Mouse (Mus musculus) mature B cell (primary cell): Measurements from ENCODE around the gene Map3k5.

Experiments
- in situ Hi-C: fragments of 300-500 bp; cut with MboI; formaldehyde crosslinking; loops from 2 replicates; pipeline ENCODE4 v1.14.3; 2019

Gene Map3k5

DNA sequence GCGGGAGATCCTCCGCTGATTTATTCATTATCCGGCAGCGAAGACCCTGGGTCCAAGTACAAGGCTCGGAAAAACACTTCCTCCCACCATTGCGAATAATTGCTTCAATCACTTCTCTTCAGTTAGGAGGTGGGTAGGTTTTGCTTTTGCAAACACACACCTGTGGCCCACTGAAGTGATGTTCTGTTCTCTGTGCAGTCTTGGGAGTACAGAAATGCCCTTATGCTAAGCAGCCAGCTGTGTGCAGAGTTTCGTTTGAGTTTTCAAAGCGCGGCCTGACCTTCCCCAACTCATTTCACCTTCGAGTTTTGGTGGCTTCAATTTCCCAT is 987 bp downstream of the Map3k5 start:
- in situ Hi-C loops, result loop anchor here (10.0 kb wide), 1 partner anchor 60 kb away; no protein-coding TSS in a partner anchor

DNA sequence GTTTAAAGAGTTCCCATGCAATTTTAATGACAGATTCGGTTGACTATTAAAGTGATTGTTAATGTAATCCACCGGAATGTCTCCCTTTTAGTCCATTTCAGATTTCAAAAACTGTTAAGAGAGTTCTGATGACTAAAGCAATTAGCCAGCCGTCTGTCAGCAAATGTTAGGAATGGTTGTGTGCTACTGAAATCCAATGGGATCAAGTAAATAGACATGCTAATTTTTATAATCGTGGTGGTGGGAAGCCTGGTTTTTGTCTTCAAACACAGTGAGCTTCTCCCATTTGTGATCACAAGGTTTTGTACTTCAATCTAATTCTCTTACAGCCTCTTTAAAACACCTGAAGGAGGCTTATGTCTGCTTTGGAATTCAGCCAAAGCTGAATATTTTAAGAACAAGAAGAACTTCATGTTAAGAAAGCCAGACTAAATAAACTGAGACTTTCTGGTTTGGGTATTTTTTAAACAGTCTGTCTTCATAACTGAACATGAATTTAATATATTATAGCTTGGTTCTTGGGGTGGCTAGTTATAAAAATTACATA is 1.6 kb downstream of the Map3k5 start:
- in situ Hi-C loops, result loop anchor here (10.0 kb wide), 1 partner anchor 59 kb away; no protein-coding TSS in a partner anchor

DNA sequence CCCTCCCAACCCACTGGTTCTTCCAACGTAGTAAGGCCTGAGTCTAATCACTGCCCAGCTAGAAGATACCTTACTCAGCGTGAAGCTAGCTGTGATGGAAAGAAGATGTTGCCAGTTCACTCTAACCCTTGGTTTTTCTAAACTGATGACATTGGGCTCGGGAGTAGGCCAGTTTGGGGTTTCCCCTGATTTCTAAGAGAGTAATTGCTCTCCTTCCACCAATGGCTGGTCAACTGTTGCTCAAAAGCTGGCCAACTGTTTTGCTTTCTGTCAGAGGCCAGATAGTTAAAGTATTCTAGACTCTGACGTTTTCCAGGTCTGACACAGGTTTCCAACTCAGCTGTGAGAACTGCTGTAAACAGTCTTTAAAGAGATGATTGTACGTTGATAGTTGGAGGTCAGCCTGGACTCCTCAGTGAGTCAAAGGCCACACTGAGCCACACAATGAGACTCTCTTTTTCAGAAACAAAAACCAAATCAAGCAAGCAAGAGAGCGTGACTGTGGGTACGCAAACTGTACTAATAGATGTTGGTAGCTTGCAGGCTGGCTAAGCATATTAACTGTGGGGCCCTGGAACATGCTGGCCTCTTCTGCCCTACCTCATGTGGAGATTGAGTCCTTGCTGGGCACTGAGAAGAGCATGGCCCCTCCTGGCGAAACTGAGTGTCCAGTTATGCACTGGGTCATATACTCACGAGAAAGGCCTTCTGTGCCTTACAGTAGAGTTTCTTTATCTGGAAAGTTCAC is 2.9 kb downstream of the Map3k5 start:
- in situ Hi-C loops, result loop anchor here (10.0 kb wide), 1 partner anchor 58 kb away; no protein-coding TSS in a partner anchor

DNA sequence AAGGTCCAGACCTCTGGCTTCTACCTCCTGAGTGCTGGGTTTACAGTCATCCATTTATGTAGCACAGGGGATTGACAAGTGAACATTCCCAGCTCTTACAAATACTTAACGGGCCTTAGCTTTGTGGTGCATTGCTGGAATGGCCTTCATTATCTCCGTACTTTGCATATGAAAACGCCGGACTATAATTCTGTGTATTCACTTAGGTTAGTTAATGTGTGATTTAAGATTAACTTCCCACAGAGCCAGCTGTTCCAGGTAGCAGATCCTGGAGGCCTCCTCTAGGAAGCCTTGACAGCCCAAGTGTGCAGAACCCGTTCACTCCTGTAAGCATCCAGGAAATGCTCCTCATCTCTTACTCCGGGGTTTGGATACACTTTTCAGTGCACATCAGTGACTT is 4.5 kb downstream of the Map3k5 start:
- in situ Hi-C loops, result loop anchor here (10.0 kb wide), 1 partner anchor 56 kb away; no protein-coding TSS in a partner anchor

DNA sequence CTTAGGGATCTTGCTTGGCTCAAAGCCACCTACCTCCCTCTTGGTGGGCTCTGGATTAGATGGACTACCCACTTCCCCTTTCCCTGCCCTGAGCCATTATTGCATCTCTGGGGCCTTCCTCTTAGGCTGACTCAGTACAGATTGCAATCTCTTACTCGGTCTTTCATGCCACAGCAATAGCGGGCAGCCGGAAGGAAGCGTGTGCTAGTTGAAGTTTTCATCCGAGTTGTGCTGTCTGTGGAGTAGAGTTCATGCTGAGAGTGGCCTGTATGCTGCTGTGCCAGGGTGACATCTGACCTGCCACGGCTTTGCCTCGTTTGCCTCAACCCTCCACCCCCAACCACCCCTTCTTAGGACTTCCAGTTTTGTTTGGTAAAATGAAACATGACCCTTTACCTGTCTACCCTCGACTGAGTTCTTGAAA is 5.0 kb downstream of the Map3k5 start:
- in situ Hi-C loops, result loop anchor here (10.0 kb wide), 1 partner anchor 56 kb away; no protein-coding TSS in a partner anchor

DNA sequence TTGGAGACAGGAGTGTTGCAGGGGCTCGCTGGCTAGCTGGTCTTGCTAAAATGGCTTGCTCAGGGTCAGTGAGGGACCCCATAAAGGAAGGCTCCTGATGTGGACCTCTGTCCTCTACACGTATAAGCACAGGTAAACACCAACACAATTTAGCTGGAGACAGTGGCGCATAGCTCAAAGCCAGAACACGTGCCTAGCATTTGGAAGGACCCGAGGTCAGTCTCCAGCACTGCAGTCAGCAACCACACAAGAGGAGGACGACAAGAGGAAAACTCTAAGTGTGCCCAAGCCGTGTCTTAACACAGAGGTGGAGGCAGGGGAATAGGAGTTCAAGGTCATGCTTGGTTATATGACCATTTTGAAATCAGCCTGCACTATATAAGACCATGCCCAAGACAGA is 5.9 kb downstream of the Map3k5 start:
- in situ Hi-C loops, result no loop called here

DNA sequence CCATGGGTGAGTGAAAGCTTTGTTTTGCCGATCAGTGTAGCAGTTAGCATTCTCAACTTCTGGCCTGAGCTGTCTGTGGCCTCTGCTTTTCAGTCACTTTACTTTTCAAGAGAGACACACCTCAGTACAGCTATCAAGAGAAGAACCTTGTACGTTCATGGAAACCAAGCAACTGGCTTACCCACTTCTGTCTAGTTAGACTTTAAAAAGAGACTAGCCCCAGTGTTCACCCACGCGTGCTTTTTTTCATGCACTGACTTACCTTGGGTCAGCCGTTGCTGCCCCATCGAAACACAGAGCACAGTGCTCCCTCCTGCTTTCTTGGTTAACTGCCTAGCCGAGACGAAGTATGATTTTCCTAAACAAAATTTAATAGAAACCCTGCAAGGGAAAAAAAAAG is 6.4 kb downstream of the Map3k5 start:
- in situ Hi-C loops, result no loop called here

DNA sequence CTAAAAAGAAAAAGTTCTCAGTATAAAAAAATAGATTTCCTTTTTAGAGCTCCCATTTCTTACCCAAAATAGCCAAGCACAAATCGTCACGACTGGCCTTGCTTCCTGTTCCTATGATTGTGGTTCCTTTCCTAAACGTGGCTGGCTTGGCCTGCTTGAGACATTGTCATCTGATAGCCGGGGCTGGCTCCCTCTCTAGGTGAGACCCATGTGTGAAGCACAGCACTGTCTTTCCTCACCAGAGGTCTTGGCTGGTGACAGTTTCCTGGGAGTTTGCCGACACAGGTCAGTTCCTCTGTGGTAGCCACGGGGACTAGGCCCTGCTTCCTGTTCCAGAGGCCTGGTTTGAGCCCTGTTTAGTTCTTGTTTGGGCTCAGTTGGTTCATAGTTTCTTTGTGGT is 6.8 kb downstream of the Map3k5 start:
- in situ Hi-C loops, result no loop called here

DNA sequence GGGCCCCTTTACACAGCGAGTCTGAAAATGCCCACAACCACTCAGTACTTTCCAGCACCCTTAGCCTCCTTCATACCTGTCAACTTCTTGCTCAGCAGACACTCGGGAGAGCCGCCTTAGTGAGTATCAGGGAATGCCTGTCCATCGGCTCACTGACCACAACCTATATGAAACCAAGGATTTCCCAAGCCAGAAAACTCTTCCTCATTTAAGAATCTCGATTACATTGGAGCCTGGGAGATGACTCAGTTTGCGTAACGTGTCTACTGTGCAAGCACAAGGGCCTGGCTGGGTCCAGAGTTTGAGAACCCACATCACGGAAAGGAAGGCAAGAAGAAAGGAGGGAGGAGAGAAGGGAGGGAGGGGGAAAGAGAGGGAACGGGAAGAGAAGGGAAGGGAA is 7.6 kb downstream of the Map3k5 start:
- in situ Hi-C loops, result no loop called here

DNA sequence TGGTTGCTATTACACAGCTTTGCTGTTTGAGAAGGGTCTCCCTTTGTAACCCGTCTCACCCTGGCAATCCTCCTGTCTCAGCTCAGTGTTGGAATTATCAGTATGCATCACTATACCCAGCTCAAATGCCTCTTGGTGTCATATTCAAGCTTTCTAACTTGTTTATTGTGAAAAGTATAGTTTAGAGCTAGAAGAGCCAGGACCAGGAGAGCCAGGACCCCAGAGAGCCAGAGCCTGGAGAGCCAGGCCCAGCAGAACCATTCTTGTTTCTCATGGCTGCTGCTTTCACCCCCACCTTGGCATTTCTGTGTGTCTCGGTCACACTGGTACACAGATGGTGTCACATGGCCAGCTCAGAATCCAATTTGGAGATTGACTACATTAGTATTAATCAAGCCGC is 8.3 kb downstream of the Map3k5 start:
- in situ Hi-C loops, result no loop called here

DNA sequence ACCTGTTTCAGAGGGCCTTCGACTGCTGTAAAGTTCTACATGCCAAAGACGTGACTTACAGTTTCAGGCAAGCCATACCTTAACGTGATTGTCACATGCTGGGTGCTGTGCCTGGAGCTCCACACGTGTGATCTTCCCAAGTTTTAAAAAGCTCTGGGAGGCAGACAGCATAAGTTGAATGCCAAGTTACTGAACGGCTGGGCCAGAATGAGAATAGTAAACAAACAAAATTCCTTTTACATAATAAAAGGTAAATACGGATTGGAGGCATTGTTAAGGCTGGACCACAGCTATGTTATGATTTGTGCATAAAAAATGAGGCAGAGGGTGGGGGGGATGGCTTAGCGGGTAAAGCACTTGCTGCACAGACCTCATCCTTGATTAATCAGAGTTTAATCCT is 11.4 kb downstream of the Map3k5 start:
- in situ Hi-C loops, result no loop called here

DNA sequence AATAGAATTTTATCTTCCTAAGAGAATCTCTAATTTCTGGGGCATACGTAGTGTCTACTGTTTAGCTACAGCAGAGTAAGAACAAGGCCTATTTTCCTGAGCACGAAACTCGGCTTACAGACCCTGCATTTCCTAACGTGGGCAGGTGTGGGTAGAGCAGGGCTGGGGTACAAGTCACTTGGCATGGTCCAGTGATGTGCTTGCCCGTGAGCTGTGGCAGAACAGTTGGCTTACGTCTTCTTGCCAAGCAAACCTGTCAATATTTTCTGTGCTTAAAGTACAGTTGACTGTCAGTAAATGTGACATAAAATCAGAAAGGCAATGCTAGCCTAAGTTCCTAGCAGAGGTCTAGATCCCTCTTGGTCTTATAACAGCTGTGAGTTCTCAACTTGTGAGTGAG is 12.4 kb downstream of the Map3k5 start:
- in situ Hi-C loops, result no loop called here

DNA sequence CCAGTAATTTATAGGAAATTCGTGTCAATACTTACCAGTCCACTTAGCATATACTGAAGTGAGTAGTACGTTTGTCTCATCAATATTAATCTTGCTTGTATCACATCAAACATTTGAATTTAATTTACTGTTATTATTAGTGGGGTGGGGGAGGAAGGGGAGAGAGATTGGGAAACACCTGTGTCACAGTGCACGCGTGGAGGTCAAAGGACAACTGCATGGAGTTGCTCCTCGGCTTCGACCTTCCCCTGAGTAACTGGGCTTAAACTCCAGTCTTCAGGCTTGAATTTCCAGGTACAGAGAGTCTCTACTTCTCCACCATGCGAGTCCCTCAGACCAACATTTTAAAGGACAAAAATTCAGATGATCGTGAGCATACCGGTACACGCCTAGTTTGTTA is 13.2 kb downstream of the Map3k5 start:
- in situ Hi-C loops, result no loop called here

DNA sequence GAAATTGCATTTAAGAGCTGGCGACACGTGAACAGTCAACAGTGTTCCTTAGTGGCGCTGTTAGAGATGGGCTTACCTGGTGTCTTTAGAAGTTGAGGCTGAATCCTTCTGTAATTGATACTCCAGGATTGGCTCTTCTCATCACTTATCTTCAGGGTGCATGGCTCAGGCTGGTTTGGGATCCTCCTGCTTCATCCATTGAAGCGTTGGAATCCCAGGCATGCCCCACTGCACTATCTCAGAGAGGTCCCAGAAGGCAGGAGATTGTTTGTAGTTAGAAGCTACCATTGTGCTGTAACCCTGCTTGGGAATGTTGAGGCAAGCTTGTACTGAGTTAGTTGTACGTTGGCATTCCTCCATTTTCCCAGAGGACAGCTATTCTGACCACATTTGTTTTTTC is 13.6 kb downstream of the Map3k5 start:
- in situ Hi-C loops, result no loop called here

DNA sequence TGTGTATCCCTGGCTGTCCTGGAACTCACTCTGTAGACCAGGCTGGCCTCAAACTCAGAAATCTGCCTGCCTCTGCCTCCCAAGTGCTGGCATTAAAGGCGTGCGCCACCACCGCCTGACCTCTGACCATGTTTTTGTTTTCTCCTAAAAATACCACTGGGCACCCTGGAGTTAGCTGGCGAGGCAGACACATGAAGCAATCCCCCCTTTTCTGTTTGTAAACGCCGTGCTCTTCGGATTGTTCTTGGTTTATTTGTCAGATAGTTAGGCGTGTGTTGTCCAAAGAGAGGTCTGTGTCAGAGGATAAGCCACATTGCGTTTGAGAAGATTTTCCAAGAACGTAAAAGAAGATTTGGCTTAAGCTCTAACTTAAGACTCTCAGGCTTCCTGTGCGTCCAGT is 14.1 kb downstream of the Map3k5 start:
- in situ Hi-C loops, result no loop called here

DNA sequence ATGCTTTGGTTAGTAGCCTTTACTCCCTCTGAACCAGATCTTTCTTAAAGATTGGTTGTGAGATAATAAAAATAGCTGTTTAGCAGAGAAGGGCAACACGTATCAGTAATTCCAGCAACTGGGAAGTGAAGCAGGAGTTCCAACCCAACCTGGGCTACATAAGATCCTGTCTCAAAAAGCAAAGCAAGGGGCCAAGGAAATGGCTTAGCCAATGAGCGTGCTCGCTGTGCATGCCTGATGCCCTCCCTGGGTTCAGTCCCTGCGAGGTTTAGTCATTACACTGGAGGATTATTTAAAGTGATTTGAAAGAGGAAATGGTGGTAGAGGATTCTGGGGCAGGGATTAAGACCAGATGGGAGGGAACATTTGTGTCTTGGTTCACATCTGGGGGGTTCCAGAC is 14.8 kb downstream of the Map3k5 start:
- in situ Hi-C loops, result no loop called here

DNA sequence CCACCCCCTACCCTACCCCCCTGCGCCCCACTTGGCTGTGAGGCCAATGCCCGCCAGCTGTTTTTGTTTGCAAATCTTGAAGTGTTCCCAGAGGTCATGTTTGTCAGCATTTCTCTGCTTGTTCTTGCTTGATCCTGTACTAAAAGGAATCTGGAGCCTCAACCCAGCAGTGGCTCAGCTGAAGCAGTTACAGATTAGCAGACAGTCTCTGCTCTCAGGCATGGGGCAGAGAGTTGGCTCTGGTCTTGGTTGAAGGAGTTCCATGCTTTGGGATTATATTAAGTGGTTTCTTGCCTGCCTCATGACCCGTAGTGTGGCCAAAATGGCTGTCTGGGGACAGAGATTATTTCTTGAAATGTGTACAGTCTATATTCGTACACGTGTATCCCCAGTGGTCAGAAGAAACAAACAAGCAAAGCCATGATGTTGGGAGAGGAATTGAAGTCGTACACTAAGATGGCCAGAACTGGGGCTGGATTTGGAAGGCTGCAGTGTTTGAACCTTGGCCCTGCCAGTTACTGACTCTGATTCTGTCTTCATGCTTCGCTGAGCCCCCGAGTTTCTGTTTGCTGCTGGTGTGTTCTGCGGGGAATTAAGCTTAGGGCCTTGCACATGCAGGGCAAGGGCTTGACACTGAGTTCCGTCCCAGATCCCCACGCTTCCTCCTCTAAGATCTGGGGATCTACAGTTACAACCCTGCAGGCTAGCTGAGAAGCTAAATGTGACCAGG is 18.9 kb downstream of the Map3k5 start:
- in situ Hi-C loops, result no loop called here

DNA sequence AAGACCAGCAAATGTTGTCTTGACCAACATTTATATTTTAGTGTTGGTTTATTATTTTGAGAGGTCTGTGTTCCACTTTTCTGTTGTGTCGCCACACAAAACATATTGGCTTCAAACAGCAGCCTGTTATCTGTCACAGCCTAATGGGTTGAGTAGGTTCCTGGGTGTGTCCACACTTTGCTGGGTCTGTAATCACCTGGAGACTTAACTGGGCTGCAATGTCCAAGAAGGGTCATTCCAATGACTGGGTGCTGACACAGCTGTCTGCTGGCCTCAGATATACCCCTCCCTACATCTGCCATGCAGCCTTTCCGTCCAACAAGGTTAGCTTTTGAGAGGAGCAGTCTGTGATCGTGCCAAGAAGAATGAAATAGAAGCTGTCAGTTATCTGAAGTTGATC is 20.3 kb downstream of the Map3k5 start:
- in situ Hi-C loops, result no loop called here

DNA sequence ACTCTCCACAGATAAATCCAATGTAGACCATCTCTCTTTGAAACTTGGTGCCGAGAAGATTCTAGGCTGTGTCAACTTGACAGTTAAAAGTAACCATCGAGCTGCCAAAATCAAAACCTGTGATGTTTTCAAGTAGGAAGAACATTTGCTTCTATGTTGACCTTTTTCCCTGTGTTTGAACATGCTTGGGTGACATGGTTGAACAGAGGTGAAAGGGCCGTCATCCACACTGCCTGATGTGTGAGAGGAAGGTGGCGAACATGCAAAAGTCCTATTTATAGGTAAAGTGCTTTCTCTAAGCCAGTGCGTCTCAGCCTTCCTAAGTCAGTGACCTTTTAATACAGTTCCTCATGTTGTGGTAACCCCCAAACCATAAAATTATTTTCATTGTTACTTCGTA is 21.5 kb downstream of the Map3k5 start:
- in situ Hi-C loops, result no loop called here

DNA sequence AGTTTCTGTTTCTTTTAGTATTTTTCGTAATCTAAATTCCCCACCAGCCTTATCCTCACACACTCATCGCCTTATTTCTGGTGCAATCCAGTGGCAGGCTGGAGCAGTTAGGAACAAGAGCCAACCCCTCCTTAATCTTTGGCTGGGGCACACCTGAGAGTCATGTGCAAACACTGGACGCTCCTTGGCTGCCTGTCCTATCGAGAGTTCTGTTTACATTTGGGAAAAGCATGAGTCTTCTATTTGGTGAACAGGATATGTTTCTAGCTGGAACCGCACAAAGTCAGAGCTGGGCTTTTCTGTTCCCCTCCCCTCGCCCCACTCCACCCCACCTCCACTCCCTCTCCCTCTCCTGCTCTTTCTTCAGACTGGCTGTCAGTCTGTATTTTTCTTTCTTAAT is 22.5 kb downstream of the Map3k5 start:
- in situ Hi-C loops, result no loop called here

DNA sequence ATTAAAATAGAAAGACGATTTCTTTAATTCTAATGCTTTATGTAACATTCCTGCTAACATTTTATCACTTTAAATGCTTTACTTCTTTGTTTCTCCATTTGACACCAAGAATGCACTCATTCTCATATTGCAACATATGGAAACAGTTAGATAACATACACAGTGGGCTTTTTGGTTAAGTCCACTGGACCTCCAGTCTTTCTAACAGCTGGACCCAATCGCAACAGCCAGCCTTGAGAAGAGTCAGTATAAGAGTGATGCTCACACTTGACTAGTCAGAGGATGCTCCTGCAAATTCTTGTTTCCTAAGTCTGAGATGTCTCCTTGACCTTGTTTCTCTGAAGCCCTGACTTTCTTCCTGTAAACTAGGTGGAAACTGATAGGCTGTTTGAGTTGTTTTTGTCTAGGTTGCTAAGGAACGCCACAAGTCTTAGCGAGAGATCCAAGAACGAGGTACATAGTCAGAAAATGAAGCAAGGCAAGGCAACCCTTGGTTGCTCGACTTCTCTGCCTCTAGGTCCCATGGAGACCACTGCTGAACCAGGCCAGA is 26.6 kb downstream of the Map3k5 start:
- in situ Hi-C loops, result no loop called here

DNA sequence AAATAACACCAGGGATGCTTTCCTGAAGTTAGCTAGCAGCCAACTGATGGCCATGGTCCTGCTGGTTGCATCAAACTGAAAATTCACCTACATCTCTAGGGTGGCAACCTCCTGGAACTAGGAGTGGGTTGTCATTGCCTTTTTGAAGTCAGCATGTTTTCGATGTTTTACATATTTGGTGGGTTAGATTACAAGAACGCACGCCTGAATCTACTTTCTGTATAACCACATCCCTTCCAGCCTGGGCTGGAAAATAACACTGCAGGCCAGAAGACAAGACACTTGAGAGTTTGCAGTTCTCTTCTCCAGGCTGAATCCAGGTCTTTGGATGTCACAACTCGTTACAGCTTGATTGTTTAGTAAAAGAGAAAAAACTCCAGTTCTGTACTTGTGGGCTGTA is 28.5 kb downstream of the Map3k5 start:
- in situ Hi-C loops, result no loop called here

DNA sequence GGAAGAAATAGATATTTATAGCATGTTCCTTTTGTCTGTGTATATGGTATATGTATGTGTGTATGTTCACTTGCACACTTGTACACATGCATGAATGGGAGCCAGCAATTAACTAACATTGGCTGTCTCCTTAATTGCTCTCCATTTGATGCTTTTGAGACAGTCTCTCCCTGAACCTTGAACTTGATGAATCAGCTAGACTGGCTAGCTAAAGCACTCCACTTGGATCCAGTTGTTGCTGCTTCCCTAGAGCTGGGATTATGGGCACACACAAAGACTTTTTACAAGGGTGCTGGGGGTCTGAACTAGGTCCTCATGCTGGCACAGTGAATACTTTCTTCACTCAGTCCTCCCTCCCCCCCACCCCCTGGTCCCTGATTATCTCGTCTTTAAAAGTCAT is 28.9 kb downstream of the Map3k5 start:
- in situ Hi-C loops, result no loop called here
